Mouse (Mus musculus) testis, postnatal 10 days (tissue): ENCODE measurements around the gene Rufy3.

Source experiments
- DNase-seq: peaks from one replicate; pipeline ENCODE4 v3.0.0; 2021; ENCODE audit warnings: low spot score

Rufy3 gene

DNA sequence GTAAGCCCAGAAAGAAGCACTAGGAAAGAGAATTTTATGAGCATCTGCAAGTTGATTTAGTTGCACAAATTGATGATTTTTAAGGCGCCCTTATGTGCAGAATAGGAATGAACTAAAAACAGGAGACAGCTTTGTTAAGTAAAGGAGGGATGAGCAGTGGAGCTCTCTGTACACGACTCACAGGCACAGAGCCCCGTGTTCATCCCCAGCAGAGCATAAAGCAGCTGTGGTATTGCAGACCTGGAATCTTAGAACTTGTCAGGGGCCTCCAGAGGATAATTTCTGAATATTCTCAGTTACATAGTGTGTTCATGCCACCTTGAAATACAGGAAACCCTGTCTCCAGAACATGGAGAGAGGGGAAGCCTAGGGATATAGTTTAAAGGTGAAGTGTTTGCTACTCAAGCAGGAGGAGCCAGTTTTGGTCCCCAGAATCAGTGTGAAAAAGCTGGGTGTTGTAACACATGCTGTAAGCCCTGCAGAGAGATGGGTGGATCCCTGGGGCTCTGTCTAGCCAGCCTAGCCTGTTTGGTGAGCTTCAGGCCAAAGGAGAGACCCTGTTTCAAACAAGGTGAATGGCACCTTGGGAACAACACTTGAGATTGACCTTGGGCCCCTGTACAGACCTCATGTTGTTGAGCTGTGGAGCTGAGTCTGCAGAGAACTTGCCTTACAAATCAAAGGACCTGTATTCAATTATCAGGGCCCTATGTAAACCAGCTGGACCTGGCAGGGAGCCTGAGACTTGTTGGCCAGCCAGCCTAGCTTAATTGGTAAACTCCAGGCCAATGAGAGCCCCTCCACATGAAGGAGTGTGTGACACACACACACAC is 10.9 kb downstream of the Rufy3 start:
- DNase-seq, result no peak

DNA sequence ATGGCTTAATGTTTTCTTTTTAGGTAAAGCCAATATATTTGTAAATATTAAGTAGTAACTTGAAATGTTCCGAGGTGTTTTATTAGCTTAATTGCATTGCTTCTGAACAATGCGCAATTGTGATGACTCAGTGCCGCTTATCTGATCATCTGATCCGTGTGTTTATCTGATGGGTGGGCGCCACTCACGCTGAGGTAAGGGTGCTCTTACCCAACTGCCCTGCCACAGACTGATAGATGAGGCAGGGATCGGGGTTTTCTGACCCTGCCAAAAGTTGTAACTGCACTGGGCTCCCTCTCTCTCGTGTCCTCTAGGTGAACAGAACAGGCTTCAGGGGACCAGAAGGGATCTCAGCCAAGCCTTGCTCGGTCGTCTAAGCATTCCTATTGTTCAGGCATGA is 15.8 kb downstream of the Rufy3 start:
- no peak for DNase-seq

DNA sequence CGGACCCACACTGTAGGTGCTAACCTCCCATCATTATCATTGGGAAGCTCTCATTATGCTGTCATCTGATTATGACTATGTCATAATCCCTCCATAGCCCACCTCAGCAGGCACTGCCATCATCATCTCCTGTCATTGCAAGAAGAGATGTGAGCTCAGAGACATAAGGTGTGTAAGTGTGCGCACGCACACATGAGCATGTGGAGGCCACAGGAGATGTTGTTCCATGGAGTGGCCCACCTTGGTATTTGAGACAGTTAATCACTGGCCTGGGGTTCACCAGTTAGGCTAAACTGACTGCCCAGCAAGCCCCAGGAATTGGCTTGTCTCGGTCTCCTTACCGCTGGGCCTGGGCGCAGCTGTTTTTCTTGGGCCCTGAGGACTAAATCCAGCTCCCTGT is 16.5 kb downstream of the Rufy3 start:
- DNase-seq, result no peak

DNA sequence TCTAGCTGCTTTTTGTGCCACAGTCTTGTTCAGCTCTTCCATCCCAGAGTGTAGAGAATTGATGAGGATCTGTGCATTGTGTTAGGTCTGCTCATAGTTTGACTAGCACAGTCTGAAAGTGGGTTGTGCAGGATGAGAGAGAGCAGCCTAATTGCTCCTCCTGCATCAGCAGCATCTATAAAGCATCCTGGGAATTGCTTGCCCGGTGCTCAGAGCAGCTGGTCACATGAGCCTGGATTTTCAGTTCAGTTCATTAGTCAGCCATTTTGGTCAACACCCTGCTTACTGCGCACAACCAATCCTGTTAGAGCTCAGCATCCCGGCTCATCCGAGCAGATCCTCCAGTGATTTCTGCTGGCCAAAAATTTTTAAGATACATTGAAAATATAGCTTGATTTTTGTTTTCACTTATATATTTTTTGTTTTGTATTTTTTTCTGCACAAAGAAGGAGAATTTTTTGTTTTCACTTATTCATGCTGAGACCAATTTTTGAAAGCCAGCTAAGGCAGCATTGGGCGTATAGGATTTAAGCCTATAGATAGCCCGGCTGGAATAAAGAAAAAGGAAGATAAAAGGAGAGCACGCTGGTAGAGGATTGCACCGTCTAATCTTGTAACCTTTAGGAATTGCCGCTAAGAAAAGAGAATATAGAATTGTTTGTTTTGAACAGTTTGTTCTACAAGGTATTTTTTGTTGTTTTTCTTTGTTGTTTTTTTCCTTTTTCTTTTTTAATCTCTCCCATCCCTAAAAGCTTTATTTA is 18.6 kb downstream of the Rufy3 start:
- no peak for DNase-seq

DNA sequence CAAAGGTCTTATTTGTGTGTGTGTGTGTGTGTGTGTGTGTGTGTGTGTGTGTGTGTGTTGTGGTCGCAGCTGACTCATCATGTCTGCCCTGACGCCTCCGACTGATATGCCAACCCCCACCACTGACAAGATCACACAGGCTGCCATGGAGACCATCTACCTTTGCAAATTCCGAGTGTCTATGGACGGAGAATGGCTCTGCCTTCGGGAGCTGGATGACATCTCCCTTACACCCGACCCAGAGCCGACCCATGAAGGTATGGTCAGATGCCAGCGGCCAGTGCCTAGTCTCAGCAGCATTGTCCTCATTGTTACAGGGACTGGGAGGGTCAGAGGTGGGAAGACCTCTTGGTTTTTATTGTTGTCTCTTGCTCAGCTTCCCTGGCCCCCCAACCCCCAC is 19.2 kb downstream of the Rufy3 start:
- DNase-seq, result no peak

DNA sequence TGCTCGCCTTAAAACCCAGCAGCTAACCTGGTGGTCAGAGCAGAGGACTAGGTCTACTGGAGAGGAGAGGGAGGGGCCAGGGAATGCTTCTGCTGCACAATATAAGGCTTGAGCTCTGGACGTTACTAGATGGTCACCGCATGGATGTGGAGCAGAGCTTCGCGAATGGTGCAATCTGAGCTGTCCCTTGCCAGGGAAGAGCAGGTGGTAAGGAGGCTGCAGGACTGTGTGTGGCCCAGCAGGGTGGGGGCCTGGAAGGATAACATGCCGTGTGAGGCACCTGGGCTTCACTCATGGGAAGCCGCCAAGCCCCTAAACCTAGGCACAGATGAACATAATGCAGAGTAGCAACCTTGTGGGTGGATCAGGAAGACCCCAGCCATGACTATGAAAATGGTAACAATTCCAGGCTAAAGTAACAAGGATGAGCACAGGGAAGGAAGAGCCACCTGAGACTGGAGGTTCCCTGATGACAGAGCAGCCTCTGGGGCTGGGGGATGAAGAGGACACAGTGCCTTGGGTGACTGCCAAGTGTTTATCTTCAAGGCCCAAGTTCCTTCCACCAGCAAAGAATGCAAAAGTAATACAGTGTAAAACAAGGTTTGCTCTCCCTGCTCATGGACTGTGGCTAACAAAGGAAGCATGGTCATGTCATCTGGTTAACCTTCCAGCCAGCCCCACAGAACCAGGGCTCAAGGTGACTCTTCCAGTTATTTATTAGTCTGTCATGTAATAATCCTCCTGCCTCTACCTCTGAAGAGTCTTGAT is 21.8 kb downstream of the Rufy3 start:
- peak; percentile 47 for DNase-seq

DNA sequence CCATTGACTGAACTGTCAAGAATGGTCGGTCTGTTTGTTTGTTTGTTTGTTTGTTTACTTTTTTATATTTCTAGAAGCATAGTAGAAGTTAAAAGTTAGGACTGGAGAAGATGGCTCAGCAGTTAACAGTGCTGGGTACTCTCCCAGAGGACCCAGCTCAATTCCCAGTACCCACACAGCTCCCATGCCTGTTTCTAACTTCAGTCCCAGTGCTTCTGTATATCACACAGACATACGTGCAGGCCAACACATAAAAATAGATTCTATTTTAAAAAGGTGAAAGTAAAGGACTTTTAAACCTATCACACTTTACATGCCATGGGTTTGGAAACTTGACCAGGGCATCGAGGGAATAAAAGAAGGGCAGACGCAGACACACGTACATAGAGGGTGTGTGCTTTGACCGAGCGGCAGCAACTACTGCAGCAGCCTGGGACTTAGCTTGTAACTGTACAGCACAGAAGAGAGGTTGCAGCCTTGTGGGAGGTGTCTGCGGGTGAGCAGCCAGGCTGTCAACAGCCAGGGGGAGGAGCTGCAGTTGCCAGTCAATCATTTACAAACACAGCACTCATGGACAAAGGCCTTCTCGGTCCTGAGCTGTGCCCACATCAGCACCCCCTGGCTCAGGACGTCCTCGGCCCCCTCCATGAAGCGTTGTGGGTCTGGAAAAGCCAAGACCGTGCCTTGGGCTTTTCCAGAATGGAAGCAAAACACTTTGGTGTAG is 22.5 kb downstream of the Rufy3 start:
- peak; percentile 48 for DNase-seq

DNA sequence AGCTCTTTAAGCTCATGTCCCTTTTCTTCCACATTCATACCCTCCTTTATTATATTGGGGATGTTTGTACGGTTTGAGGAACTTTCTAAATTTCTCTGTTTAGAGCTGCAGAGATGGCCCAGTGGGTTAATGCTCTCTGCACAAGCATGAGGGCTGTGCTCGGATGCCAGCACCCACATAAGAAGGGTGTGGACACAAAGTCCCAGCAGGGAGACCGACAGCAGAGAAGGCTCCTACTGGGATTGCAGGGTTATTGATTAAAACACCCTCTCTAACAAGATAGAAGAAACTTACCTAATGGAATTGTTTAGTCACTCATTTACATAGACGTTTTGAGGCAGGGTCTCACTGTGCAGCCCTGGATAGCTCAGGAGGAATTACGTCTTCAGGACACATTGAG is 23.6 kb downstream of the Rufy3 start:
- no peak for DNase-seq

DNA sequence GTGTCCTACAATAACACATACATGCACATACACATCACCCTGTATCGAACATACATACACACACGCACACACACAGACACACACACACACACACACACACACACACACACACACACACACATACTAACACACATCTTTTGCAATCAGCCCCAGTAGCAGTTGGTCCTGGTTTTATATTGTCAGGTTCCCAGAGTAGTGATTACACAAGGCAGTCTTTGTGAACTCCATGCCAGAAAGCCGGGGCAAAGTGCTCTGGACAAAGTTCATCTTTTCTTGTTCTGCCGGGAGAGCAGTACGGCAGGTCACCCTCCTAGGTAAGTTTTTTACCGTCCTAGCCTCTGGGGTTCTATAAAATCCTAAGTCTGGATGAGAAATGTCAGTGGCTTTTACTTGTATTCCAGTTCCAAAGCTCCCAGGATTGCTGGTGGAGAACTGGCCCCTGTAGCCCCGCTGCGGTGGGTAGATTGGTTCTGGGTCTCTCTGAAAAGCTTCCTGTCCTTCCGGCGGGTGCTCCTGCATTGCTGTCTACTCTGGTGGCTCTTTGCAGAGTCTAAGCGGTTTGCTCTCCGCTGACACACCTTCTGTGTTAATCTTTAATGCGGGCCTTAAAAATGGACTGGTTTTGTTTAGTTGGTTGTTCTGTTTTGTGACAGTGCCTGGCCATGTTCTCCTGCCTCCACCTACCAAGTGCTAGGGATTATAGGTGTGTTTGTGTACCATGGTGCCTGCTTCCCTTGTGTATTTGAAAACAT is 28.8 kb downstream of the Rufy3 start:
- DNase-seq, result no peak

DNA sequence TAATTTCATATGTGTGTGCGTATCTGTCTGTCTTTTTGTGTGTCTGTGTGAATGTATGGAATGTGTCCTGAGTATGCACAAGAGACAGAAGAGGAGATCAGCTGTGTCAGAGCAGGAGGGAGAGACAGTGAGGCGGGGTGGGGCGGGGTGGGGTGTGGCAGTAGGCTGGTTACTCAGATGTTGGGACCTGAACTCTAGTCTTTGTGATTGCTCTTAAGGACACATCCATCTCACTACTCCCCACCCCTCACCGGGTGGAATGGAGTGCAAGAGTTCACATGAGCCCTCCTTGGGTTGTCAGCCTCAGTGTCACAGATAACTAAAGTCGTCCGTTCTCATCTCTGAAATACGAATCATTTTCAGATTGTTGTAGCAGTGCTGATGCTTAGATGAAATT is 29.3 kb downstream of the Rufy3 start:
- no peak for DNase-seq

DNA sequence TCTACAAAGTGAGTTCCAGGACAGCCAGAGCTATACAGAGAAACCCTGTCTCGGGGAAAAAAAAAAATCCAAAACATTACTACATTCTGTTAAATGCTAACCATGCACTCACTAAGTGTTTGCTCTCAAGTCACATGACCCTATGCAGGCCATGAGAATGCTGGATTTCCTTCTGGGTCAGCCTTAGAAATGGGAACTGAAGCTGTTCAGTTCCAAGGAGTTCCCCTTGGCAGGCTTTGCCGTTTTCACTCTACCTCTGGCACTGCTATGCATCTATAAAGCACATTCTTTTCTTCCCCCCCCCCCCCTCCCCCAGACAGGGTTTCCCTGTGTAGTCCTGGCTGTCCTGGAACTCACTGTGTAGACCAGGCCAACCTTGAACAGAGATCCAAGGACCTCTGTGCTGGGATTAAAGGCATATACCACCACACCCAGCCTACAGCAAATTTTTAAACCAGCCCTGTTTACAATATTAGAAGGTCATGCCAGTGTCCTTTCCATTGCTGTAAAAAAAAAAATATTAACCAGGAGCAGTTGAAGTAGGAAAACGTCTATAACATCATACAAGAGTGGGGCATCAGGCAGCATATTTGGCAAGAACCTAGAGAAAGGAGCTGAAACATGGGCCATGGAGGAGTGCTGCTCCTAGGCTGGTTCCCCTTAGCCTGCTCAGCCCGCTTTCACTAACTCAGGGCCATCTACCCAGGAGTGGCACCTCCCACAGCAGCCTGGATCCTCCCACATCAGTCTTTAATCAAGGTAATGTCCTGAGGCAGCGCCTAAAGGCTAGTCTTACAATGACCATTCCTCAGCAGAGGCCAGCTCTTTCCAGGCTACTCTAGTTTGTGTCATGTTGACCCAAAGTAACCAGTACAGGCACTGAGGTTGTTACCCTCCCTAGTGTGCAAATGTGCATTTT is 31.0 kb downstream of the Rufy3 start:
- no peak for DNase-seq

DNA sequence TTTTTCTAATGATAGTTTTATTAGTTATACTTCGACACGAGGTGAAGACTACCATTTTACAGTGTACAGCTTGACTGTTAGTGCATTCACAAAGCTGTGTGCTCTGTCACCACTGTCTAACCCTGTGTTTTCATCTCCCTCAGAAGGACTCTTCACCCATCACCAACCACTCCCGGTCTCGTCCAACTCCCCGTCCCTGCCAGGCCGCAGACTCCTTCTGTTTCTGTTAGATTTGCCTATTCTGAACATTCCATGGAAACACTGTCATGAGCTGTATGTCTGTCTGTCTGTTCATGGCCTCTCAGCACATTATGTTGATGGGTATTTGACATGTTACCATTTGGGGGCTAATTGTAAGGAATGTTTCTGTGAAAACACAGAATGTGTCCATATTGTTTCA is 34.1 kb downstream of the Rufy3 start:
- no peak for DNase-seq

DNA sequence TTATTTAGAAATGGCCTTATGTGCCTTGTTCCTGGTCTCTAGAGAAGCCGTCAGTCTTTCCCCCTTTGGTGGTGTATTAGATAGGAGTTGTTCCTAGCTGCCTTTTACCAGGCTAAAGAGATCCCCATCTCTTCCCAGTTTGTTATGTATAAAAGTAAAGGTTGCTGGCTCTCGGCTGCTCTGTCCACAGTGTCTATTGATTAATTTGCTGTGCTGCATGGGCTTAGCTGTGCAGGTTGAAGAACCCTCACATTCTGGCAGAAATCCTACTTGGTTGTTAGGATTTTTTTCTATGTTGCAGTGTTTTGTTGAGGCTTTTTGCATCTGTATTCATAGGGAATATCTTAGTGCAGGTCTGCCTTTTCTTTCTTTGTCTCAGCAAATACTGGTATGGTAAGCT is 37.2 kb downstream of the Rufy3 start:
- no peak for DNase-seq

DNA sequence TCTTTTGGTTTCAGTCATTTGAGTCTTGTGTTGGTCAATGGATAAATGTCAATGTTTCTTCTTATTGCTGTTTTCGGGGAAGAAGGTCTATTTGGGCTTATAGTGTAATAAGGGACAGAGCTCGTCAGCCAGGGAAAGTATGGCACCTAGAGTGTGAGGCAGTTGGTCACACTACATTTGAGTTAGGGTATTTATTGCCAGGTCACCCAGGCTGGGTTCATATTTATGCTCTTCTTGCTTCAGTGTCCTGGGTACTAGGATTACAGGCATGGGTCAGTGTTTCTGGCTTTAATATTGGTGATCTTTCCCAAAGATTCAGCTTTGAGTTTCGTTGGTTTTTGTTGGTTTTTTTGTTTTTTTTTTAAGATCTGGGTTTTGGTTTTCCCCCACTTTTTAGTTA is 37.9 kb downstream of the Rufy3 start:
- no peak for DNase-seq

DNA sequence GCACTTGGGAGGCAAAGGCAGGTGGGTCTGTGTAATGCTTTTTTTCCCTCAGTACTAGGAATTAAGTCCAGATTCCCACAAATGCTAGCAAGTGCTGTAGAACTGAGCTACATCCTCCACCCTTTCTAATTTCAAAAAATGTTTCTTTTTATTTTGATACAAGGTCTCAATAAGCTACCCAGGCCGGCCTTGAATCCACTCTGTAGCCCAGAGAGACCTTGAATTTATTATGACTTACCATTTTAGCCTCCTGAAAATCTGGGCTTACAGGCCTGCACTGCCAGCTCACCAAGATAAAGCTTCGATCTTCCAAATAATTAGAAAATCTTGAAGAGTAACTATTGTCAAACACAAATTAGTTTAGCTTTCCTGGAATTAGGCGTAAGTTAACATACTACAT is 39.2 kb downstream of the Rufy3 start:
- peak; percentile 34 for DNase-seq

DNA sequence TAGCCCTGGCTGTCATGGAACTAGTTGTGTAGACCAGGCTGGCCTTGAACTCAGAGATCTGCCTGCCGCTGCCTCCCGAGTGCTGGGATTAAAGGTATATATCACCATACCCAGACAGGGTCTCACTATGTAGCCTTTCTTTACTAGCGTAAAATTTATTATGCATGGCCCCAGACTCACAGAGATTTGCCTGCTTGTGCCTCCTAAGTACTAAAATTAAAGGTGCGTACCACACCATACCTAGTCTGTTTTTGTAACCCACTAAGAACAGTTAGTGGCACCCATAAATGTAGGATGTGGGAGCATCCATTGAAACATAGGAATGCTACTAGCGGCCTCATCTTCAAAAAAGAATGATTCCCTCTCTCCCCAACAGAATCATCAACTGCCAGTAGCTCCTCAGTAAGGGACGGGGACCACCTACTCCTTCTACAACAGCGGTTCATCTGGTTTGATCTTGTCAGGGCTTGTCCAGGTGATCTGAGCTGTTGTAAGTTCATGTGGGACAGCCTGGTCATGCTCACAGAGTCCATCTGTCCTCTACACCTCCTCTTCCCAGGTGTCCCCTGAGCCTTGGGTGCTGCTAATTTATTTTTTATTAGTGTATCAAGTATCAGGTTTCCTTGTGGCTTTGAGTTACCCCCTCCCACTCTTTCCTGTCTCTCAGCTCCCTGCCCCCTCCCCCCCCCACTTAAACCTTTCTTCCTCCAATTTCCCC is 40.0 kb downstream of the Rufy3 start:
- DNase-seq, result peak; percentile 32

DNA sequence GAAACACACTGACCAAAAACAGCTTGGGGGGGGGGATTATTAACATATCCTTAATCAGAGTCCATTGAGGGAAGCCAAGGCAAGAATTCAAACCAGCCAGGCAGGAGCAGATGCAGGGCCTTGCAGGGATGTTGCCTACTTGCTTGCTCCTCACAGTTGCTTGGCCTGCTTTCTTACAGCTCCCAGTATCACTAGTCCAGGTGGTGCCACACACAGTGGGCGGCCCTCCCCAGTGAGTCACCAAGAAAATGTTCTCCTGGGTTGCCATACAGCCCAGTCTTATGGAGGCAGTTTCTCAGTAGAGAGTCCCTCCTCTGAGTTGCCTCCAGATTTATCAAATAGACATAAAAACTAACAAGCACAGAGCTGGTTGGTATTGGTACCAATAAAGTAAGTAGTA is 49.3 kb downstream of the Rufy3 start:
- DNase-seq, result no peak

DNA sequence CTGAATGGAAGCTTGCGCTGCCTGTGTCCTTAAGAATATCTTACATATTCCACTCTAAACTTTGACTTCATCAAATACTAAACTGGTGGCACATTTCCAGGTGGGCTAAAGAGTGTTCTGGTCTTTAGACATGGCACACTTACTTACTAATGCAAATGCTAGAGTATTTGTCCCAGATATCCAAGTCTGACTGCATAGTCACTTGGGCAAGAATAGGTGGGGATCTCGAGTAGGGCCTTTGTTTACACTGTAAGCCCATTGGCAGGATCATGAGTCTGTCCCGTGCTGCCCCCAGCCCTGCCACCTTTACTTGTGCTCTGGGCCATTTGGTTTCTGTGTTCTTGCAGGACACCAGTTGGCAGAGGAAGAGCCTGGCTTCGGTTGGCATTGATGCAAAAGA is 52.1 kb downstream of the Rufy3 start:
- no peak for DNase-seq

DNA sequence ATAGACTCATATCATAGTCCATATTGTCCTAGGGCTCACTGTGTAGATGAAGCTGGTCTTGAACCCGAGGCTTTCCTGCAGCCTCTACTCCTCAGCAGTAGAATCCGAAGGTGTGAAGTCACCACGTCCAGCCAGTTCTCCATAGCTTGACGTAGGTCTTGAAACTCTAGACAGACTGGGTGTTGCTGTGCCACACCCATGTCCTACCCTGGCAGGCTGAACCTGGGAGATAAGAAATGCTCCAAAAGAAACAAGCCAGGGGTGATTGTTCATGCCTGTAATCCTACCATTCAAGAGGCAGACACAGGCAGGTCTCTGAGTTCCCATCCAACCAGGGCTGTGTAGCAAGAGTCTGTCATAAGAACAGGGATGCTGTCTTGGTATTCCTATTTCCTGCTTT is 62.7 kb downstream of the Rufy3 start:
- DNase-seq, result peak; percentile 16

DNA sequence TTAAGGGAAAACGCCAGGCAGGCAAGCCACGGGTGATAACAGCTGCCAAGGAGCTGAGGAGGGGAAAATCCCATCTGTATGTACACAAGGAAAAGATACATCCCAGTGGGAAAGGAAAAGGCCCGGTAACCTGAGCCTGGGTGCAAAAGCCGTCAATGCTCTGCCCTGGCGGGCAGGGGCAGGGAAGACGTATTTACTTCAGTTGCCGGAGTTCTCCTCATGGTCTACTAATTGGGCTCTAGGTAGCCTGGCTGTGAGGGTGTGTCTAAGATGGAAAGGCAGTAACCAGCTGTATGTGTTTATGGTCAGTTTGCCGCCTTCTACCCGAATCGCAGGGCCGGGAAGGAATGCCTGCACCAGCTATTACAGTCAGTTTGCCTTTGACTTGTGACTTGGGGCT is 64.3 kb downstream of the Rufy3 start:
- no peak for DNase-seq
